Mouse (Mus musculus) ovary, postnatal 36 days (tissue): ENCODE measurements at regions not wholly inside any gene's neighbourhood (a gene's known extent, or its start where the extent isn't known, plus 50 kb on each side); places are given as distances from the start of the nearest gene placed in this dataset.
A peak's percentile ranks its signal among the peaks of the same experiment; 100 is the strongest.

Source experiments
- DNase-seq: peaks from one replicate; pipeline ENCODE4 v3.0.0; 2022; ENCODE audit warnings: low spot score, mixed read lengths

DNA sequence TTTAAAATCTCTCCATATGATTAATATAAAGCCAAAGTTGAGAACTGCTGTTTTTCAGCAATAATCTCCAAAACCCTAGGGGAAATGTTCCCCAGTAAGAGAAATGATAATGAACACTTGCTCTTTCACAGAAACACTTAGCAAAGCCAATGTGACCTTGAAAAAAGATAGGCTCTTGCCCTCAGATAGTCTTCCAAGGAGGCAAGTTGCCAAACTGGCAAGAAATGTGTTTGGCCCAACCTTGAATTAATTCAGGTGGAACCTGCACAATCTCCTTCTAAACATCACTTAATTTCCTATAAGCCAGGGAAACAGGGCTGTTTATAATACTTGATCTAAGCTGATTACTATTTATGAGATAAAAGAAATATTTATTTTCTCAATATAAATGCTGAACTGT, 244.0 kb upstream of the Gnaz start:
- no peak for DNase-seq

DNA sequence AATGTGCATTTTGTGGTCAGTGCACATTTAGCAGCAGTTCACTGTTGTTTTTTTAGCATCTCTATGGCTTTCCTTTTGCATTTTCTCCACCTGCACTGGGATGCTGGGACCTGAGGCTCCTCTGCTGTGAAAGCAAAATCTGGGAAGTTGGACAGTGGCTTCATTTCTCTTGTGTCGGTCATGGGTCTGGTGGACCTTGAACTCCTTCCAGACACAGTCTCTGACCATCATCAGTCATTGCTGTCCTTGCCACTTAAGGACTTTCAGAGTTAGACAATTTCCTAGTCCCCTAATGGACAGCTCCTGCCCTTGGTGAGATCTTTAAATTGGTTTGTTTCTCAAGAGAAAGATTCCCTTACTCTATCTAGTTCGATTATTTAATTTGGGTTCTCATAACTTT, 217.5 kb upstream of the Gnaz start:
- DNase-seq, result no peak

GRCm38 (mm10) chr10:74750879-74751278, 216.1 kb upstream of the Gnaz start:
- DNase-seq, result no peak

- DNase-seq, result no peak
These were observed 206.2 kb upstream of the Gnaz start for GRCm38 (mm10) chr10:74760734-74761133.

GRCm38 (mm10) chr10:74789245-74789644, 177.7 kb upstream of the Gnaz start:
- DNase-seq, result no peak

- no peak for DNase-seq
These were observed 177.0 kb upstream of the Gnaz start for GRCm38 (mm10) chr10:74789987-74790386.

GRCm38 (mm10) chr10:74823395-74823794, 143.6 kb upstream of the Gnaz start:
- DNase-seq, result no peak

GRCm38 (mm10) chr10:74834359-74834758, 132.6 kb upstream of the Gnaz start:
- no peak for DNase-seq

GRCm38 (mm10) chr10:74848372-74848771, 118.6 kb upstream of the Gnaz start:
- DNase-seq, result peak; percentile 42

- no peak for DNase-seq
These were observed 111.8 kb upstream of the Gnaz start for GRCm38 (mm10) chr10:74854991-74855664.
